Mouse (Mus musculus): Measurements from ENCODE around the gene Fibp.

GRCm38 (mm10) chr19:5492641-5493040 lies 32.2 kb downstream of the Fibp start:
- TF ChIP-seq CTCF (IDR thresholded peaks at IDR 0.05) (no peak), EP300 (IDR thresholded peaks at IDR 0.05) (no peak)
